Mouse (Mus musculus) olfactory bulb, adult 2 months (tissue): ENCODE data around the gene Ap3b1.

ENCODE experiments used
- CTCF ChIP-seq: fragments of 200-500 bp; IDR thresholded peaks from 2 replicates; pipeline ENCODE4 v1.5.1; 2012; ENCODE audit warnings: low read depth, mild to moderate bottlenecking, low read length, moderate library complexity; ENCODE audit not compliant: insufficient read depth
- POLR2A ChIP-seq: fragments of 200-500 bp; IDR thresholded peaks from 2 replicates; pipeline ENCODE4 v1.6.1; 2012; ENCODE audit warnings: mild to moderate bottlenecking, low read depth, low read length, moderate library complexity; ENCODE audit not compliant: insufficient read depth

DNA sequence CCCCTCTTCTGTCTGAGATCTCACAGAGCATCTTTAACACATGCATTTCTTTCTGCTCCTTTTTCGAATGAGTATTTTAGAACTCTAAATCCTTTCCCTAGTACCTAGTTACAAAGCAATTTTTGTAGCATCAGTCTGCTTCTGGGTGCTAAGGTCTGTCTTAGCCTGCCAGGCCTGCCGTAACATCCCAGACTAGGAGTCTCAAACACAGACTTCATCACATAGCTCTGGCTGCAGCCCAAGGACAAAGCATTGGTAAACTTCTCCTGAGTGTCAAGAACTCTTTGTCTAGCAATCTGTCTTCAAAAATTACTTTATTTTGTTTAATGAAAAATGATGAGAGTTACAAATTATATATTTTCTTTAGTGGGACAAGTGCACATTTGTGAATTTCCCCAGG is 30.8 kb downstream of the Ap3b1 start:
- TF ChIP-seq CTCF (no peak), POLR2A (no peak)
